Mouse (Mus musculus): Measurements from ENCODE around the gene Rac3.

DNA sequence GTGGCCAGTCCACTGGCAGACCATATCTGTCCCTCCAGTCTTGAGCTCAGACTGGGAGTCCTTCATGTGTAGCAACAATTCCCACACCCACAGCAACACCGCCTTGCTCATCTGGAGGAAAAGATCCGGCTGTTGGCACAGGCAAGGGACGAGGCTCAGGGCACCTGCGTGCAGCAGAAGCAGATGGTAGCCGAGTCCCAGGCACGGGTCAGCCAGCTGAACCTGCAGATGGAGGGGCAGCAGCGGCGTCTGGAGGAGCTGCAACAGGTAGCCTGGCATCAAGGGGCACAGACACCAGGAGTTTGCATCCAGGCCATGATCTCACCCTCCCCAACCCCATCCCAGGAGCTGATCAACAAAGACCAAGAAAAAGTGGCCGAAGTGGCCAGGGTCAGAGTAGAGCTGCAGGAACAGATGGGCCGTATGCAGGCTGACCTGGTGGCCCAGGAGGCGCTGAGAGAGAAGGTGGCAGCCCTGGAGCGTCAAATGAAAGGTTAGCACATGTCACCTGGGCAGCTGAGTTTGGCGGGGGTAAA, 1.4 kb upstream of the Rac3 start:
- TF ChIP-seq CTCF (IDR thresholded peaks at IDR 0.05; ENCODE audit: borderline replicate concordance, insufficient read depth, low read length) (no peak), POLR2A (IDR thresholded peaks at IDR 0.05; ENCODE audit: low read depth, low read length) (no peak)
